Mouse (Mus musculus) heart, adult 10 weeks (tissue): Measurements from ENCODE around the gene Olfr921. TPM values are rescaled to one million over a fixed set of nuclear protein-coding genes. Genes with fewer than 3 reads are reported as not detected.

Source experiments
- polyA plus RNA-seq: library from polyadenylated mRNA; stranded (reverse); fragments of 350-450 nt; fragmentation: Illumina TruSeq; extraction: RNeasy Lipid Tissue Mini Kit (QIAGEN cat#74804); gene quantifications from one replicate; pipeline ENCODE4 v1.2.3, GENCODE M21; 2014; ENCODE audit warnings: low read depth, low replicate concordance

The Olfr921 gene
- not detected for polyA plus RNA-seq

DNA sequence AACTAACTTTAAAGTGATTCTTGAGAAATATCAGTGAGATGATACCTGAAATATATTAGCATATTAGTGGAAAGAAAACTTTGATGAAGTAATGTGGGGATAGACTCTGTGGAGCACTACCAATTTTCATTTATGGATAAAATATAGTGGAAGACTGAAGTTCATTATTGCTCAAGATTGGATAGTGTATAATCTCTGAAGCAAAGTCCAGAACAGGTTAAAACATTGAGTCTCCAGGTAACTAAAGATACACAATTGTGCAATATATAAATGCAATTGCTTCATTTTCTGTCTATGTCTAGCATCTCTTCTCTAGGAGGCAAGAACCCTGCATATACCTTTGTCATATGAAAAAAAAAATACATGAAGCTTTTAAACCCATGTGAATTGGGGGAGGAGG lies at the start of gene Olfr921:
TSS of gene Olfr921 (plus strand) at position 301 of the 400 bp plus-strand sequence.

DNA sequence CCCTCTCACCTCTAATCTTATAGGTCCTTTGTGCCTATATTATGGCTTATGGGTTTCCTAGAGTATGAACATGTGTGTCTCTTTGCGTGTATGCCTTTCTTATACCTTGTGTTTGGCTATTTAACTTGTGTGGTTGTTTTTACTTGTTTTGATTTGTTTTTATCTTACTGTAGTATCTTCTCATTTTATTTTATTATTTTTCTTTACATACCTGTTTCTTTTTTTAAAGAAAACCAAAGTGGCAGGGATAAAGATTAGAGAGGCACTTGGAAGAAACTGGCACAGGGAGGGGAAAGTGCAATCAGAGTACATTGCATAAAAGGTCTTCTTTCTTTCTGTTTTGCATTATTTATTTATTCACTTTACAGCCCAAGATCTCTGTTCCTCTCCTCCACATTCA lies 20.9 kb upstream of the Olfr921 start, which contains the start of gene Olfr920:
TSS of gene Olfr920 (plus strand) at position 301 of the 400 bp plus-strand sequence.

DNA sequence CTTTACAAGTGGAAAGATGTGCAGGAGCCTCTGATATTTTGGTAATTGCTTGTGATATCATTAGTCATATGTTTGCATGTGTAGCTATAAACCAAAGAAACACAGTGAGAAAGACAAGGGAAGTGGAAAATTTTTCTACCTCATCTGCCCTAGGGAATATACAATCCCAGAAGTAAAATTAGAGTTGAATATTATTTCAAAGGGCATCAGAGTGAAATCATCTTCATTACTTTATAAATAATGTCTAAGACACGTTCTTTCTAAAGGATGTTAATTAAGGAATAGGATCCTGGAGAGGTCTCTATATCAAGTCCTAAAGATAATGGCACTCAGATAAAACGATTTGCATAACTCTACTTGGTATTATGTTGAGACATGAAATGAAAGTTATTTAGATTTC lies 41.4 kb downstream of the Olfr921 start, which contains the start of gene Olfr922:
TSS of gene Olfr922 (plus strand) at position 301 of the 400 bp plus-strand sequence.

DNA sequence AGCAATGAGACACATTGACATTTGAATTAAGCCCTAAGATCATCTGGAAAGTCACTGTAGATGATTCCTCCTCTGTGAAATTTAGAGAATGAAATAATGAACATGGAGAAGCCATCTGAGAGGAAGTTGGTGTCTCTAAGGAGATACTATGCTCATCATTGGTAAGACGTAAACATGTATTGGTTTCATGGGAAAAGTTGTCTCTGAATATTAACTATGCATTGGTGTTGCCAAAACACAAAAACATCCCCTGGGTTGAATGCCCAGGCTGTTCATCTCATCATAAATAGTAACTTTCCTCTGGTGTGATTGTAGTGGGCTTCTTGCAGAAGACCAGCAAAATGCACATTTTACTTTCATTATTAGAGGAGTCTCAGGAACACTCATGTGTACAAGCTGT lies 53.4 kb downstream of the Olfr921 start, which contains the start of gene Olfr923:
TSS of gene Olfr923 (plus strand) at position 301 of the 400 bp plus-strand sequence.

Other genes starting within 250 kb of the Olfr921 start
- gene Olfr910, start 235.2 kb upstream of the Olfr921 start, polyA plus RNA-seq: not detected
- not detected for gene Olfr912, start 192.9 kb upstream of the Olfr921 start, polyA plus RNA-seq
- not detected for gene Olfr913, start 180.3 kb upstream of the Olfr921 start, polyA plus RNA-seq
- not detected for gene Olfr914, start 168.0 kb upstream of the Olfr921 start, polyA plus RNA-seq
- gene Olfr916, start 113.2 kb upstream of the Olfr921 start, polyA plus RNA-seq: not detected
- not detected for gene Olfr917, start 107.2 kb upstream of the Olfr921 start, polyA plus RNA-seq
- gene Olfr918, start 98.5 kb upstream of the Olfr921 start, polyA plus RNA-seq: not detected
- gene Olfr919, start 69.4 kb upstream of the Olfr921 start, polyA plus RNA-seq: not detected
- gene Vwa5a, start 54.8 kb upstream of the Olfr921 start, polyA plus RNA-seq: 27.9 TPM
- gene Olfr920, start 20.8 kb upstream of the Olfr921 start, polyA plus RNA-seq: 0.24 TPM
- not detected for gene Olfr922, start 41.5 kb downstream of the Olfr921 start, polyA plus RNA-seq
- not detected for gene Olfr923, start 53.5 kb downstream of the Olfr921 start, polyA plus RNA-seq
- gene Olfr924, start 71.4 kb downstream of the Olfr921 start, polyA plus RNA-seq: not detected
- gene Olfr26, start 82.0 kb downstream of the Olfr921 start, polyA plus RNA-seq: not detected
- not detected for gene Olfr926, start 104.1 kb downstream of the Olfr921 start, polyA plus RNA-seq
- gene Olfr930, start 156.7 kb downstream of the Olfr921 start, polyA plus RNA-seq: not detected
- gene Olfr933, start 199.2 kb downstream of the Olfr921 start, polyA plus RNA-seq: not detected
- not detected for gene Olfr934, start 215.2 kb downstream of the Olfr921 start, polyA plus RNA-seq
- gene Olfr935, start 226.6 kb downstream of the Olfr921 start, polyA plus RNA-seq: not detected